Mouse (Mus musculus) adipocyte (in vitro differentiated cells): ENCODE measurements around the gene Nfib.

ENCODE experiments used
- DNase-seq: peaks from one replicate; pipeline ENCODE4 v3.0.0-alpha.2; 2016; ENCODE audit warnings: low spot score

Gene Nfib

DNA sequence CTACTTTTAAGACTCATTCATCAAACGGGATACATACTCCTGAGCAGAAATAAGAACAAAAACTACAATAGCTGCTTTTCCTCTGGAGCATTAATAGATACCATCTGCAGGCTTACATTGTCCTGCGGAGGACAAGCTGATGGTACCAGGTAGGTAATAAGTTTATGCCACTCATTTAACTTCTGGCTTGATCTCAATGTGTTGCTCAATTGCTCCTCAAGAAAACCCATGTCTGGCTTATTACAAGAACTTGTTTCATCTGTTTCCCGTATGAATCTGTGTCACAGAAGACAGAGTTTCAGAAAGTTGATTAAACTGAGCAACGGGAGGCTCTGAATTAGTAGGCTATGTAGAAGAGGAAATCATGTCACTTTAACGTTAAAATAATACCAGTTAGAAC is 457.5 kb downstream of the Nfib start:
- peak; percentile 33 for DNase-seq

DNA sequence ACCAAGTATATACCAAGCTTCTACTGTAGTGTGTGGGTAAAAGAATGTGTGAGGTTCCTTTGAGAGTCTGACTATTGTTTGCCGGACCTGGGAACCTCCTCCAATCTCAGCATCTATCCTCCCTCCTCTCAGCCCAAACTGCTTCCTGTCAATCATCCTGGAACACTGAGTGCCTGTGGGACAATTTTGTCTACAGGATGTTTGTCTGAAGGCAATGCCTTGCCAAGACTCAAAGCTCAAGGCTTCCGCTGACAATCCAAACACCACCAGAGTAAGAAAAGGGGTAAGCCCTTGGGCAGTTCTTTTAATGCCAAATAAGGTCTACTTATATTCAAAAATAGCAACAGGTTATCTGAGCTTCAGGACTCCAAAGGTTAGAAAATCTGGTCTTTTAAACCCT is 459.3 kb downstream of the Nfib start:
- no peak for DNase-seq
